Mouse (Mus musculus): ENCODE measurements around the gene Exd1.

DNA sequence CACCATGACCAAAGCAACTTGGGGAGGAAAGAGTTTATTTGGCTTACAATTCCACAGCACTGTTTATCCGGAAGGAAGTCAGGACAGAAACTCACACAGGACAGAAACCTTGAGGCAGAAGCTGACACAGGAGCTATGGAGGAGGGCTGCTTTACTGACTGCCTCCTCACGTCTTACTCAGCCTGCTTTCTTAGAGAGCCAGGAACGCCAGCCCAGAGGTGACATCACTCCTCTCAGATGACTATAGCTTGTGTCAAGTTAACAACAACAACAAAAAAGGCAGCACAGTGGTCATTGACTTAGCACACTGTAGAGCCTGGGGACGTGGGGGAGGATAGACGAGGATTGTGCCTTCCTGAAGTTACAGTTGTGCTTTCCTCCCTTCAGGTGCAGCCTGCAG lies 55.5 kb downstream of the Exd1 start:
- TF ChIP-seq CTCF (IDR thresholded peaks at IDR 0.05; ENCODE audit: low read depth, low read length), result no peak
- no peak for TF ChIP-seq POLR2A (IDR thresholded peaks at IDR 0.05; ENCODE audit: extremely low read depth, insufficient read depth, low read length)
